Mouse (Mus musculus): ENCODE measurements around the gene Rinl. TPM values are rescaled to one million over a fixed set of nuclear protein-coding genes. Genes with fewer than 3 reads are reported as not detected.

Gene Rinl
- polyA plus RNA-seq, 1 experiment from 2014 or later = 2.4 TPM

DNA sequence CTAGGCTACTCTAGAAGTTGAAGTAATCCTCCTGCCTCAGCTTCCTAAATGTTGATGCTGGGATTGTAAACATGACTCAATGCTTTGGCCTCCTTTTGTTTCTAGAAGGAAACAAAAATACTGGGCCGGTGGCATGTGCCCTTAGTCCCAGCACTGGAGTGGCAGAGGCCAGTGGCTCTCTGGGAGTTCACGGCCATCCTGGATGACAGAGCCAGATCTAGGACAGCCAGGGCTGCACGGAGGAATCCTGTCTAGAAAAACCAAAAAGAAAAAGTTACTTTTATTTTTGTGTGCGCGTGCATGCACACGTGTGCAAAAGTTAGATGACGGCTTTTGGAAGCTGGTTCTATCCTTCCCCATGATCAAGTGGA, 37.6 kb downstream of the Rinl start:
- no peak overlapping the region for H3K4me3 ChIP-seq (replicated peaks; ENCODE audit: low read depth, low read length)
- H3K4me1 ChIP-seq (ENCODE audit: control insufficient read depth, insufficient read depth, low read length) = peaks cover 11% of the 10 kb centered on the region
- H3K9me3 ChIP-seq (ENCODE audit: control insufficient read depth, low read length) = no peaks in the 10 kb centered on the region
- 95% methylated on average over 7 of the region's 7 CpGs for WGBS
- peaks cover 30% of the 10 kb centered on the region for H3K36me3 ChIP-seq (ENCODE audit: control insufficient read depth, insufficient read depth, low read length)
- H3K9ac ChIP-seq (replicated peaks; ENCODE audit: low read length) = no peak overlapping the region
- DNase-seq = no peak
- no peak for ATAC-seq (ENCODE audit: low FRiP score, low TSS enrichment)
- H3K27ac ChIP-seq (replicated peaks; ENCODE audit: low read depth, low read length) = no peak overlapping the region
- no peak overlapping the region for H3K4me2 ChIP-seq (ENCODE audit: low read length)
- no peaks in the 10 kb centered on the region for H3K27me3 ChIP-seq (ENCODE audit: control insufficient read depth, insufficient read depth, low read length)

DNA sequence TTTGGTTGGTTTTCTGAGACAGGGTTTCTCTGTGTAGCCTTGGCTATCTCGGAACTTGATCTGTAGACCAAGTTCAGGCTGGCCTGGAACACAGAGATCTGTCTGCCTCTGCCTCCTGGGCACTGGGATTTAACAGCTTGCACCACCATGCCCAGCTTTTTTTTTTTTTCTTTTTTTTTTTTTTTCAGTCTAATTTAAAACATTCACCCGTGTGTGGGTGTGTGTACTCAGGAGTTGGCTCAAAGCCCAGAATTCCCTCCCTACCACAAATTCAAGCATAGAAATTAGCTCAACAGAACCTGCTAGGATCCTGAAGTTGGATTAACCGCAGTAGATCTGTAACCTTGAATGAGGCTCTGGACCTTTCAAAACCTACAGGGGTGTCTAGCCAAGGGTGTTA, 38.6 kb downstream of the Rinl start:
- ATAC-seq (ENCODE audit: low FRiP score, low TSS enrichment) (no peak), DNase-seq (peak; percentile 56)
- no peaks in the 10 kb centered on the region for H3K9me3 ChIP-seq (ENCODE audit: control insufficient read depth, low read length)
- WGBS = 61% methylated on average over 3 of the region's 3 CpGs
- no peak overlapping the region for H3K4me2 ChIP-seq (ENCODE audit: low read length)
- H3K36me3 ChIP-seq (ENCODE audit: control insufficient read depth, insufficient read depth, low read length) = peaks cover 27% of the 10 kb centered on the region
- H3K27ac ChIP-seq (replicated peaks; ENCODE audit: low read depth, low read length) = no peak overlapping the region
- H3K27me3 ChIP-seq (ENCODE audit: control insufficient read depth, insufficient read depth, low read length) = no peaks in the 10 kb centered on the region
- H3K9ac ChIP-seq (replicated peaks; ENCODE audit: low read length) = no peak overlapping the region
- peaks cover 11% of the 10 kb centered on the region for H3K4me1 ChIP-seq (ENCODE audit: control insufficient read depth, insufficient read depth, low read length)
- H3K4me3 ChIP-seq (replicated peaks; ENCODE audit: low read depth, low read length) = no peak overlapping the region

GRCm38 (mm10) chr7:28829821-28830220, 41.1 kb downstream of the Rinl start:
- Histone ChIP-seq H3K9ac (replicated peaks; ENCODE audit: low read length) (no peak overlapping the region), H3K4me1 (ENCODE audit: control insufficient read depth, insufficient read depth, low read length) (peaks cover 7% of the 10 kb centered on the region), H3K4me3 (replicated peaks; ENCODE audit: low read depth, low read length) (no peak overlapping the region), H3K4me2 (ENCODE audit: low read length) (no peak overlapping the region), H3K9me3 (ENCODE audit: control insufficient read depth, low read length) (no peaks in the 10 kb centered on the region), H3K27ac (replicated peaks; ENCODE audit: low read depth, low read length) (no peak overlapping the region), H3K27me3 (ENCODE audit: control insufficient read depth, insufficient read depth, low read length) (no peaks in the 10 kb centered on the region), H3K36me3 (ENCODE audit: control insufficient read depth, insufficient read depth, low read length) (peaks cover 17% of the 10 kb centered on the region)
- no peak for DNase-seq
- ATAC-seq (ENCODE audit: low FRiP score, low TSS enrichment) = no peak
- WGBS = 96% methylated on average over 8 of the region's 8 CpGs

GRCm38 (mm10) chr7:28830981-28831380, 42.2 kb downstream of the Rinl start:
- ATAC-seq (ENCODE audit: low FRiP score, low TSS enrichment) = no peak
- Histone ChIP-seq H3K4me2 (ENCODE audit: low read length) (no peak overlapping the region), H3K4me1 (ENCODE audit: control insufficient read depth, insufficient read depth, low read length) (0 out of 2 replicates have a peak, but pooled peaks cover under 1% of the 10 kb centered on the region), H3K27ac (replicated peaks; ENCODE audit: low read depth, low read length) (no peak overlapping the region), H3K27me3 (ENCODE audit: control insufficient read depth, insufficient read depth, low read length) (no peaks in the 10 kb centered on the region), H3K9ac (replicated peaks; ENCODE audit: low read length) (no peak overlapping the region), H3K36me3 (ENCODE audit: control insufficient read depth, insufficient read depth, low read length) (peaks cover 17% of the 10 kb centered on the region), H3K4me3 (replicated peaks; ENCODE audit: low read depth, low read length) (no peak overlapping the region), H3K9me3 (ENCODE audit: control insufficient read depth, low read length) (no peaks in the 10 kb centered on the region)
- WGBS = 92% methylated on average over 5 of the region's 5 CpGs
- DNase-seq = no peak

DNA sequence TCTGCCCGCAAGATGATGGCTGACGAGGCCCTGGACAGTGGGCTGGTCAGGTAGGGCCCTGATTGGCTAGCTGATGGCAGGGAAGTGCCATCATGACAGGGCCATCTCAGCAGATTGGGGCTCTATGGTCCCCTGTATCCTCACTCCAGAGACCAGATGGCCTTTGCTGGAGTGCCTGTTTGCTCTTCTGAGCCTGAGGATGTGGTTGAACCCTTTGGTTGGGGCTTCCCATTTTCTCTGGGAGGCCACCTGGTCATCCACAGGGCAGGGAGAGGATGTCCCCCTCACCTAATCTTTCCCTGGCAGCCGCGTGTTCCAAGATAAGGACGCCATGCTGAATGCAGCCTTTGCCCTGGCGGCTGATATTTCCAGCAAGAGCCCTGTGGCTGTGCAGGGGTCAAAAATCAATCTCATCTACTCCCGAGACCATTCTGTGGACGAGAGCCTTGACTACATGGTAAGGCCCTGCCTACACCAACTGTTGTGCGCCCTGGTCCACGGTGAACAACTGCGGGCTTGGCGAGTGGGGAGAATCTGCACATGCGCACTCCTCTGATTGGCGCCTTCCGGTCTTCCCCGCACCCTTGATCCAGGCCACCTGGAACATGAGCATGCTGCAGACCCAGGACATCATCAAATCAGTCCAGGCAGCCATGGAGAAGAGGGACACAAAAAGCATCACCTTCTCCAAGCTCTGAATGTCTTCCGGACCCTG, 42.8 kb downstream of the Rinl start:
- ATAC-seq (ENCODE audit: low FRiP score, low TSS enrichment) (no peak), DNase-seq (no peak)
- no peak overlapping the region for H3K9ac ChIP-seq (replicated peaks; ENCODE audit: low read length)
- H3K4me3 ChIP-seq (replicated peaks; ENCODE audit: low read depth, low read length) = no peak overlapping the region
- H3K27me3 ChIP-seq (ENCODE audit: control insufficient read depth, insufficient read depth, low read length) = no peaks in the 10 kb centered on the region
- no peaks in the 10 kb centered on the region for H3K4me1 ChIP-seq (ENCODE audit: control insufficient read depth, insufficient read depth, low read length)
- WGBS = 92% methylated on average over 17 of the region's 17 CpGs
- H3K36me3 ChIP-seq (ENCODE audit: control insufficient read depth, insufficient read depth, low read length) = peaks cover 17% of the 10 kb centered on the region
- no peak overlapping the region for H3K27ac ChIP-seq (replicated peaks; ENCODE audit: low read depth, low read length)
- H3K4me2 ChIP-seq (ENCODE audit: low read length) = no peak overlapping the region
- H3K9me3 ChIP-seq (ENCODE audit: control insufficient read depth, low read length) = no peaks in the 10 kb centered on the region

DNA sequence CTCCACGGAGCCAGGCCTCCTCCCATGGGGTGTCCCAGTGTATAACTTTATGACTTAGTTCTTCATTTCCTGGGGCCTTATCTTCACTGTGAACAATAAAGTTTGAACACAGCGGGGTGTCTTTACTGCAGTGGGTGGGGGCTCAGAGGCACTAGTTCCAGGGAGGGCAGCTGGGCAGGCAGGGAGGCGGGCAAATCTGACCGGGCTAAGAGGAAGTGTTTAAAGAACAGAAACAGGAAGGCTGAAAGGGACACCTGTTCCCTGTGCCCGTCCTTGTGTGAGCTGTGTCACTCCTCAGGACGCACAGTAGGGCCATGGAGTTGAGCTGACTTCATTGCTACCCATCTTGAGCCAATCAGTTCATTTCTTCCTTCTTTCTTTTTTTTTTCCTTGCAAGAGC, 43.4 kb downstream of the Rinl start:
- Histone ChIP-seq H3K4me3 (replicated peaks; ENCODE audit: low read depth, low read length) (no peak overlapping the region), H3K4me2 (ENCODE audit: low read length) (no peak overlapping the region), H3K27ac (replicated peaks; ENCODE audit: low read depth, low read length) (no peak overlapping the region), H3K27me3 (ENCODE audit: control insufficient read depth, insufficient read depth, low read length) (no peaks in the 10 kb centered on the region), H3K9me3 (ENCODE audit: control insufficient read depth, low read length) (no peaks in the 10 kb centered on the region), H3K4me1 (ENCODE audit: control insufficient read depth, insufficient read depth, low read length) (no peaks in the 10 kb centered on the region), H3K9ac (replicated peaks; ENCODE audit: low read length) (no peak overlapping the region), H3K36me3 (ENCODE audit: control insufficient read depth, insufficient read depth, low read length) (peaks cover 17% of the 10 kb centered on the region)
- ATAC-seq (ENCODE audit: low FRiP score, low TSS enrichment) (no peak), DNase-seq (no peak)
- 77% methylated on average over 6 of the region's 6 CpGs for WGBS

DNA sequence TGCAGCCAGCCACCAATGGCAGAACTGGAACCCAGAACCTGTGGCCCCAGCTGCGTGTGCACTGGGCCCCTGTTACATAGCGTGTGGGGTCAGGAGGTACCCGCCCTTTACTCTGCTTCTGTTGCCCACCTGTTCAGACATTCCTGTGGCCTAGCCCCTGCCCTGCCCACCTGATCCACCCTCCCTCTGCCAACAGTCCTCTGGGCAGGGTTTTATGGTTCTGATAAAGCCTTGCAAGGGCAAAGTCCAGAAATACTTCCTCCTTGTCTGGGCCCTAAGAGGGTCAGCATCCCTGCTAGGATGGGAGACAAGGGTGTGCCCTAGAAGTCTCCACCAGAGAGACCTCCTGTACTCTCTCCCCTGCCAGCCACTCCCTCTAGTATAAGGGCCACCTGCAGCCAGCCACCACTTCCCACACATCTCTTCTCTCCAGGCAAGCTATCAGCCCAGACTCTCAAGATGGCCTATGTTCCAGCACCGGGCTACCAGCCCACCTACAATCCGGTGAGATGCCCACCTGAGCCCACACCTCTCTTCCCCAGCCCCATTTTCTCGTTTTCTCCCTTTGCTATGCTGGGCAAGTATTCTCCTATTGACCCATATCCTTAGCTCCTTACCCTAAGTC, 45.1 kb downstream of the Rinl start, which contains the start of gene Lgals4:
Gene Lgals4, plus strand, starts transcription at position 132 of the 625 bp plus-strand sequence.
- WGBS = 83% methylated on average over 6 of the region's 6 CpGs
- Histone ChIP-seq H3K36me3 (ENCODE audit: control insufficient read depth, insufficient read depth, low read length) (peaks cover 17% of the 10 kb centered on the region), H3K27me3 (ENCODE audit: control insufficient read depth, insufficient read depth, low read length) (no peaks in the 10 kb centered on the region), H3K4me2 (ENCODE audit: low read length) (no peak within 1 kb of the TSS), H3K9ac (replicated peaks; ENCODE audit: low read length) (no peak within 1 kb of the TSS), H3K4me1 (ENCODE audit: control insufficient read depth, insufficient read depth, low read length) (no peaks in the 10 kb centered on the region), H3K9me3 (ENCODE audit: control insufficient read depth, low read length) (no peaks in the 10 kb centered on the region), H3K4me3 (replicated peaks; ENCODE audit: low read depth, low read length) (no peak within 1 kb of the TSS), H3K27ac (replicated peaks; ENCODE audit: low read depth, low read length) (no peak within 1 kb of the TSS)
- no peak for DNase-seq
- ATAC-seq (ENCODE audit: low FRiP score, low TSS enrichment) = no peak

DNA sequence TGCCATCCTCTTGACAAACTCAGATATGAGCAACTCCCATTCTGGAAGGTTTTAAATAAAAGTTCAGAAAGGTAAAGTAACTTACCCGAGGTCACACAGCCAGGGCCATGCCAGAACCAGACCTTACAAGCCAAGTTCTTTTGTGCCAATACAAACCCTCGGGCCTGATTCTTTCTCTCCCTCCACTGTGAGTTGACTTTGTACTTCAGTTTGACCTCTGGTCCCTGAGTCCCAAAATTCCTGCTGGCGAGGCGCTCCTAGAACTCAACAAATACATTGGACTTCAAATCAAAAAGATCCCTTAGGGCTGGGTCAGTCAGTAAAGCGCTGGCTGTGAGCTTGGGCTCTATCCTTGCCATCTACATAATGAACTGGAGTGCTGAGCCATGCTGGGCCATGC, 48.2 kb downstream of the Rinl start:
- H3K4me1 ChIP-seq (ENCODE audit: control insufficient read depth, insufficient read depth, low read length) = no peaks in the 10 kb centered on the region
- no peak for DNase-seq
- H3K9ac ChIP-seq (replicated peaks; ENCODE audit: low read length) = no peak overlapping the region
- H3K9me3 ChIP-seq (ENCODE audit: control insufficient read depth, low read length) = no peaks in the 10 kb centered on the region
- H3K27ac ChIP-seq (replicated peaks; ENCODE audit: low read depth, low read length) = no peak overlapping the region
- H3K36me3 ChIP-seq (ENCODE audit: control insufficient read depth, insufficient read depth, low read length) = peaks cover 2% of the 10 kb centered on the region; the same call in 1 of the 2 replicates
- no peak overlapping the region for H3K4me2 ChIP-seq (ENCODE audit: low read length)
- no peaks in the 10 kb centered on the region for H3K27me3 ChIP-seq (ENCODE audit: control insufficient read depth, insufficient read depth, low read length)
- ATAC-seq (ENCODE audit: low FRiP score, low TSS enrichment) = no peak
- no peak overlapping the region for H3K4me3 ChIP-seq (replicated peaks; ENCODE audit: low read depth, low read length)
- WGBS = 82% methylated on average over 5 of the region's 5 CpGs

- Histone ChIP-seq H3K9ac (replicated peaks; ENCODE audit: low read length) (no peak overlapping the region), H3K4me1 (ENCODE audit: control insufficient read depth, insufficient read depth, low read length) (no peaks in the 10 kb centered on the region), H3K27ac (replicated peaks; ENCODE audit: low read depth, low read length) (no peak overlapping the region), H3K36me3 (ENCODE audit: control insufficient read depth, insufficient read depth, low read length) (no peaks in the 10 kb centered on the region), H3K9me3 (ENCODE audit: control insufficient read depth, low read length) (no peaks in the 10 kb centered on the region), H3K4me2 (ENCODE audit: low read length) (no peak overlapping the region), H3K4me3 (replicated peaks; ENCODE audit: low read depth, low read length) (no peak overlapping the region), H3K27me3 (ENCODE audit: control insufficient read depth, insufficient read depth, low read length) (no peaks in the 10 kb centered on the region)
- DNase-seq = no peak
- no peak for ATAC-seq (ENCODE audit: low FRiP score, low TSS enrichment)
- WGBS = 85% methylated on average over 9 of the region's 9 CpGs
These were observed 49.6 kb downstream of the Rinl start for GRCm38 (mm10) chr7:28838331-28838730.
